Mouse (Mus musculus): ENCODE measurements around the gene Snx29. TPM values are rescaled to one million over a fixed set of nuclear protein-coding genes. Genes with fewer than 3 reads are reported as not detected.
"Not testable (repeated sequence)": the region's sequence is repeated elsewhere in the genome, so short reads cannot be mapped to it uniquely, and the experiment has no call there.

Gene Snx29
- polyA plus RNA-seq, 1 experiment = 4.9 TPM

DNA sequence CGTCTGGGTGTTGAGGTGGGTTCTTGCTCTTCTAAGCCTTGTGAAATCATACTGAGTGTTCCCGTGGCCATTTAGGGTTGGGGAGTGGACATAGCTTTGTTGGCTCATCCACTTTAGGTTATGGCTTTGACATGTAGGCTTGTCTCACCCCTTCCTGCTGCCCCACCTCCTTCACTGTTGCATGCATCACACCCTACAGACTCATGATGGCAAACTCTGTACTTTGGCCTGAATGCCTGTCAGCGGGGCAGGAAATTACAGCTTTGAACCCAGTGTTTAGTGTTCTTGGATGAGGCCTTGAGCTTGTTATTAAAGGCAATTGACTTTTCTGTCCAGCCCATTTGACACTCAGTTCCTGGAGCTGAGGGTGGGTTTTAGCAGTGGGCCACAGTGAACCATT lies 114.9 kb downstream of the Snx29 start:
- H3K4me3 ChIP-seq (ENCODE audit: insufficient read depth, low read length) = no peak overlapping the region
- no peak overlapping the region for H3K27ac ChIP-seq (ENCODE audit: insufficient read depth, low read length)
- no peak for TF ChIP-seq POLR2A (IDR thresholded peaks at IDR 0.05; ENCODE audit: low read depth, low read length)
- TF ChIP-seq CTCF (IDR thresholded peaks at IDR 0.05; ENCODE audit: borderline replicate concordance, insufficient read depth, low read length) = no peak
- H3K4me1 ChIP-seq (ENCODE audit: control insufficient read depth, insufficient read depth, low read length) = 0 out of 2 replicates have a peak, but pooled peaks cover 4% of the 10 kb centered on the region

DNA sequence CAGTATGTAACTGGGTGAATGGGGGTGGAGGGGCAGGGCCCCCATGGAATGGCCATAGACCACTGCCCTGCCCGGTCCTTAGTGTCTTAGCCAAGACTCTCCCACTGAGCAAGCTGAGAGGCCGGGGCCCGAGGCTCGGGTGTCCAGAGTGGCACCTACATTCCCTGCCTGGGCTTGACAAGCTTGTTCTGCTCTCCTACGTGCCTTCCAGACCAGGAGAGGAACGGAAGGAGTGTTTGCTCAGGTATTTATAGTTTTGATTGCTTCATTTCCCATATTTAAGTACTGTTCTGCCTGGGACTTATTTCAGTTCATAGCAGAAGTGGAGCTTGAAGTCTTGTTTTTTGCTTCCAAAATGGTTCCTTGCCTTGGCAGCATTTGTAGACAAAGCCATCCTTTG lies 116.7 kb downstream of the Snx29 start:
- TF ChIP-seq CTCF (IDR thresholded peaks at IDR 0.05; ENCODE audit: borderline replicate concordance, insufficient read depth, low read length) (no peak), POLR2A (IDR thresholded peaks at IDR 0.05; ENCODE audit: low read depth, low read length) (no peak)
- Histone ChIP-seq H3K4me3 (ENCODE audit: insufficient read depth, low read length) (no peak overlapping the region), H3K27ac (ENCODE audit: insufficient read depth, low read length) (no peak overlapping the region), H3K4me1 (ENCODE audit: control insufficient read depth, insufficient read depth, low read length) (peaks cover 9% of the 10 kb centered on the region)

DNA sequence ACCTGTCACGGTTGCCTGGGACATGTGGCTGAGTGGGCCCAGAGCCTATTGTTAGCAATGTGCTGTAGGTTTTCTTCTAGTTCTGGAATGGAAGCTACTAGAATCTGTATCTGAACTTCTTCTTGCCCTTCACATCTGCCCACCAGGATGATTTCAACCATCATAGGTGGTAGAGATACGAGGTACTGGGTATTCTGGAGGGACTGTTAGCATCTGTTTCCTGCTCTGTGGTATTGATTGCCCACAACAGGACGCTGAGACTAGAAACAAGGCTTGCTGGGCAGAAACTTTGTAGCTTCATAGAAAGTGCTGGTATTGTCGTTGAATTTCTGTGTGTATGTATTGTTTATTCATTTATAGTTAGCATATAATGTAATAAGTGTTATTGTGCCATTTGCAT lies 118.9 kb downstream of the Snx29 start:
- Histone ChIP-seq H3K4me1 (ENCODE audit: control insufficient read depth, insufficient read depth, low read length) (peaks cover 9% of the 10 kb centered on the region), H3K4me3 (ENCODE audit: insufficient read depth, low read length) (no peak overlapping the region), H3K27ac (ENCODE audit: insufficient read depth, low read length) (no peak overlapping the region)
- no peak for TF ChIP-seq CTCF (IDR thresholded peaks at IDR 0.05; ENCODE audit: borderline replicate concordance, insufficient read depth, low read length)
- no peak for TF ChIP-seq POLR2A (IDR thresholded peaks at IDR 0.05; ENCODE audit: low read depth, low read length)

DNA sequence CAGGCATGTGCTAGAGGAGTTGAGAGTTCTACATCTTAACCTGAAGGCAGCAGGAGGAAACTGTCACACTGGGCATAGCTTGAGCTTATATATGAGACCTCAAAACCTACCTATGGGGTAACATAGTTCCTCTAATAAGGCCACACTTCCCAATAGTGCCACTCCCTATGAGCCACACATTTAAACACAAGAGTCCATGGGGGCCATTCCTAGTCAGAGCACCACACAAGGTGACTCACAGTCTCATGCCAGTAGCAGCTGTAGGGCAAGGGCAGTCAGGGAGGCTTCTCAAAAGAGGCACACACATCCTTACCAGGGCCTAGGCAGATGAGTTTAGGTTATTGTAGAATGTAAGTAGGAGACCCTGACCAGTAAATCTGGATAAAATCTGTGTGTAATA lies 119.8 kb downstream of the Snx29 start:
- no peak for TF ChIP-seq CTCF (IDR thresholded peaks at IDR 0.05; ENCODE audit: borderline replicate concordance, insufficient read depth, low read length)
- TF ChIP-seq POLR2A (IDR thresholded peaks at IDR 0.05; ENCODE audit: low read depth, low read length) = no peak
- H3K27ac ChIP-seq (ENCODE audit: insufficient read depth, low read length) = no peak overlapping the region
- peaks cover 9% of the 10 kb centered on the region for H3K4me1 ChIP-seq (ENCODE audit: control insufficient read depth, insufficient read depth, low read length)
- no peak overlapping the region for H3K4me3 ChIP-seq (ENCODE audit: insufficient read depth, low read length)

- no peak overlapping the region for H3K4me3 ChIP-seq (ENCODE audit: insufficient read depth, low read length)
- H3K4me1 ChIP-seq (ENCODE audit: control insufficient read depth, insufficient read depth, low read length) = peaks cover 9% of the 10 kb centered on the region
- no peak for TF ChIP-seq POLR2A (IDR thresholded peaks at IDR 0.05; ENCODE audit: low read depth, low read length)
- TF ChIP-seq CTCF (IDR thresholded peaks at IDR 0.05; ENCODE audit: borderline replicate concordance, insufficient read depth, low read length) = no peak
- no peak overlapping the region for H3K27ac ChIP-seq (ENCODE audit: insufficient read depth, low read length)
Measured at GRCm38 (mm10) chr16:11444626-11445025, 121.9 kb downstream of the Snx29 start.

DNA sequence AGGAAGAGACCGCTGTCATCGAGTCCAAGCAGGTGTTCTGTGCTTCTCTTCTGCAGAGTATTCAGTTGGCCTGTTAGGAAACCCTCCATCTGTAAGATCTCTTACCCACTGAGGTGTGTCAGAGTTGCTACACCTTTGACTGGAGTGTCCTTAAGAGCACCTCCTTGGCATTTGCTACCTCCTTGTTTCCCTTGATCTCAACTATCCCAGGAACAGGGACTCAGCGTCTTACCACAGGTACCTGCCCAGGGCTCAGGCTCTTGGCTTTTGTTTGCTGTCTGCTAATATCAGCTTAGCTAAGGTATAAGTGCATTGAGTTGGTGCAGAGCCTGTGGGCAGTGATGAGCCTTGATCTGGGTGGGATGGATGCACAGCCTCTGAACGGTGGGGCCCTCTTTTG lies 124.3 kb downstream of the Snx29 start:
- no peak overlapping the region for H3K27ac ChIP-seq (ENCODE audit: insufficient read depth, low read length)
- H3K4me1 ChIP-seq (ENCODE audit: control insufficient read depth, insufficient read depth, low read length) = peaks cover 9% of the 10 kb centered on the region
- H3K4me3 ChIP-seq (ENCODE audit: insufficient read depth, low read length) = no peak overlapping the region
- TF ChIP-seq CTCF (IDR thresholded peaks at IDR 0.05; ENCODE audit: borderline replicate concordance, insufficient read depth, low read length) = no peak
- TF ChIP-seq POLR2A (IDR thresholded peaks at IDR 0.05; ENCODE audit: low read depth, low read length) = no peak

DNA sequence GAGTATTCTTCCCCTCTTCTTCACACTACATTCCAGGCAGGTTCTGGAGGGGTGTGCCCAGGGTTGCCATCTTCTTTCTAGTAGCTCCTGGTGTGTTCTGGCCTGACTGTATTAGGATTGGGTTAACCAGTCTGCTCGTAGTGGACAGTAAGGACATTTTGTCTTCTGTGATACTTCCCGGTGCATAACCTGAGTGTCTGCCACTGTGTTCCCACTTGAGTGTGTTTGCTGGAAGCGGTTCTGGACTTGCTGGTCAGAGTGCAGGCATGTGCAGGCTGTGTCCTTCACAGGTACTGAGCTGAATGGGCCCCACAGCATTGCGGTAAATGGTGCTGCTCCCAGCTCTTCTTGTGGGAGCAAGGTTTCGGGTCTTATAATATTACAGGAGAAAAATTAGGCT lies 125.2 kb downstream of the Snx29 start:
- Histone ChIP-seq H3K4me1 (ENCODE audit: control insufficient read depth, insufficient read depth, low read length) (peaks cover 5% of the 10 kb centered on the region), H3K4me3 (ENCODE audit: insufficient read depth, low read length) (no peak overlapping the region), H3K27ac (ENCODE audit: insufficient read depth, low read length) (no peak overlapping the region)
- TF ChIP-seq CTCF (IDR thresholded peaks at IDR 0.05; ENCODE audit: borderline replicate concordance, insufficient read depth, low read length) (no peak), POLR2A (IDR thresholded peaks at IDR 0.05; ENCODE audit: low read depth, low read length) (no peak)

- not testable (repeated sequence) for H3K4me3 ChIP-seq (ENCODE audit: insufficient read depth, low read length); H3K4me1 ChIP-seq (ENCODE audit: control insufficient read depth, insufficient read depth, low read length); H3K27ac ChIP-seq (ENCODE audit: insufficient read depth, low read length)
Measured at GRCm38 (mm10) chr16:11448696-11449095, 126.0 kb downstream of the Snx29 start.

DNA sequence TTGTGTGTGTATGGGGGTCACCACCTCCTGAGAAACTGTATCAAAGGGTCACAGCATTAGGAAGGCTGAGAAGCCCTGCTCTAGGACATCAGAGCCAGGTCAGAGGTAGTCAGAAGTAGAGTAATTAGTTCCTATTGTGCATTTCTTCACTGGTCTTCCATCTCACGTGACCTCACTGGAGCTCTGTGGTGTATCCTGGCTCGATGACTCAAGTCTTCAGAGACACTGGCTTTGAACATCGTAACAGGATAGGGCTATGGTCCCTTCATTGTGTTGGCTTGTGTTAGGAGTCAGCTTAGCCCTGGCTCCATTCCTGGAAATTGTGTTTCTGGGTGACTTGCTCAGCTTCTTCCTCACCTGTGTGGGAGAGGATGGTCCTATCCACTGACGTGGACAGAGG lies 126.6 kb downstream of the Snx29 start:
- TF ChIP-seq POLR2A (IDR thresholded peaks at IDR 0.05; ENCODE audit: low read depth, low read length) (no peak), CTCF (IDR thresholded peaks at IDR 0.05; ENCODE audit: borderline replicate concordance, insufficient read depth, low read length) (no peak)
- Histone ChIP-seq H3K4me1 (ENCODE audit: control insufficient read depth, insufficient read depth, low read length) (peaks cover under 1% of the 10 kb centered on the region; the same call in 1 of the 2 replicates), H3K4me3 (ENCODE audit: insufficient read depth, low read length) (no peak overlapping the region), H3K27ac (ENCODE audit: insufficient read depth, low read length) (no peak overlapping the region)

DNA sequence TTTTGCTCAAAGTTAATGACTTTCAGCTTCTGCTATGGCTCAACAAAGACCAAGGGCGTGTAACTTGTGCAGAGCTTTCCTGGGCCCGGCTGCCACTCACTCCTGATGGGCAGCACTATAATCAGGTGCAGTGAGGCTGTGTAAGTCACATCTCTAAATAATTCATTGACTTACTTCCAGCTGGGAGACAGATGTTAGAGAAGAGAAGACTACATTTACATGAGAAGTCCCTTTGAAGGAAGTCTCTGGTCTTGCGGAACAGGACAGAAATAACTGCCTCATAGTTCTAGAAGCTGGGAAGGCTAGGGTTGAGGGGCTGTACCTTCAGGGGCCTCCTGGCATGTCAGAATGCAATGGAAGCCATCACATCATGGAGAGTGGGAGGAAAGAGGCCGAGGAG lies 127.9 kb downstream of the Snx29 start:
- no peak overlapping the region for H3K4me3 ChIP-seq (ENCODE audit: insufficient read depth, low read length)
- TF ChIP-seq POLR2A (IDR thresholded peaks at IDR 0.05; ENCODE audit: low read depth, low read length) (no peak), CTCF (IDR thresholded peaks at IDR 0.05; ENCODE audit: borderline replicate concordance, insufficient read depth, low read length) (no peak)
- H3K4me1 ChIP-seq (ENCODE audit: control insufficient read depth, insufficient read depth, low read length) = no peaks in the 10 kb centered on the region
- no peak overlapping the region for H3K27ac ChIP-seq (ENCODE audit: insufficient read depth, low read length)

DNA sequence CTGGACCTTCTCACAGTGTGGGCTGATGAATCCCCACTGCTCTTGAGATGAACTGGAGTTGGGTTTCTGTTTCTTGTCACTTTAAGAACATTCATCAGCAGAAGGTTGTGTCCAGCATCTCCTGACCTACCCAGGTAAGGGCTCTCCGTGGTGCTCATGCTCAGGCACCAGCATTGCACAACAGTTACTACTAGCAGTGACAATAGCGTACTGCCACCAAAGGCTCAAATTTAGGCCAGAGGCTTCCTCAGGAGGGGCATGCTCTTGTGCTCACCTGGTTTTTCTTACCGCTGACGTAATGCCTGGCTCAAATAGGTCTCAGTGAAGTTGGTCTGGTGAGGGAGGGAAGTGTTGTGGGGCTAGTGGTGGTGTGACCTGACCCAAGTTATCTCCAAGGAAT lies 132.2 kb downstream of the Snx29 start:
- Histone ChIP-seq H3K27ac (ENCODE audit: insufficient read depth, low read length) (0 out of 2 replicates have a peak overlapping the region, but pooled peaks have one; percentile 79), H3K4me3 (ENCODE audit: insufficient read depth, low read length) (no peak overlapping the region), H3K4me1 (ENCODE audit: control insufficient read depth, insufficient read depth, low read length) (no peaks in the 10 kb centered on the region)
- no peak for TF ChIP-seq CTCF (IDR thresholded peaks at IDR 0.05; ENCODE audit: borderline replicate concordance, insufficient read depth, low read length)
- TF ChIP-seq POLR2A (IDR thresholded peaks at IDR 0.05; ENCODE audit: low read depth, low read length) = no peak

Data from embryonic fibroblast, embryonic 13.5 days (primary cell).